Mouse (Mus musculus): ENCODE measurements around the gene Fbxo34. TPM values are rescaled to one million over a fixed set of nuclear protein-coding genes. Genes with fewer than 3 reads are reported as not detected.

Gene Fbxo34
- 12.9 and 18.8 TPM in 2 replicates for polyA plus RNA-seq (2012; rRNA removed)

DNA sequence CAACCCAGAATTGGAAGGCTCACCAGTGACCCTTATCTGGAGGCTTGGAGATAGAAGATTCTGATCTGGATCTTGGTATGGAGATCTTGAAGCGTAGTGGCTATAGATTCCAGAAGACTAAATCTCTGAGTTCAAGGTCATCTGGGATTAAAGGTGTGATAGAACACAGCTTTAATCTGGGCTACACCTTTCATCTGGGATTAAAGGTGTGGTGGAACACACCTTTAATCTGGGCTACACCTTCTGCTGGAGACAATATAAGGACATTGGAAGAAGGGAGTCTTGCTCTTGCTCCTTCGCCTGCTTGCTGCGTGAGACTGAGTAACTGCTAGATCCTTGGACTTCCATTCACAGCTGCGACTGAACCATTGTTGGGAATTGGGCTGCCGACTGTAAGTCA, at the start of gene Fbxo34:
TSS of gene Fbxo34 (plus strand) at position 301 of the 400 bp plus-strand sequence.

DNA sequence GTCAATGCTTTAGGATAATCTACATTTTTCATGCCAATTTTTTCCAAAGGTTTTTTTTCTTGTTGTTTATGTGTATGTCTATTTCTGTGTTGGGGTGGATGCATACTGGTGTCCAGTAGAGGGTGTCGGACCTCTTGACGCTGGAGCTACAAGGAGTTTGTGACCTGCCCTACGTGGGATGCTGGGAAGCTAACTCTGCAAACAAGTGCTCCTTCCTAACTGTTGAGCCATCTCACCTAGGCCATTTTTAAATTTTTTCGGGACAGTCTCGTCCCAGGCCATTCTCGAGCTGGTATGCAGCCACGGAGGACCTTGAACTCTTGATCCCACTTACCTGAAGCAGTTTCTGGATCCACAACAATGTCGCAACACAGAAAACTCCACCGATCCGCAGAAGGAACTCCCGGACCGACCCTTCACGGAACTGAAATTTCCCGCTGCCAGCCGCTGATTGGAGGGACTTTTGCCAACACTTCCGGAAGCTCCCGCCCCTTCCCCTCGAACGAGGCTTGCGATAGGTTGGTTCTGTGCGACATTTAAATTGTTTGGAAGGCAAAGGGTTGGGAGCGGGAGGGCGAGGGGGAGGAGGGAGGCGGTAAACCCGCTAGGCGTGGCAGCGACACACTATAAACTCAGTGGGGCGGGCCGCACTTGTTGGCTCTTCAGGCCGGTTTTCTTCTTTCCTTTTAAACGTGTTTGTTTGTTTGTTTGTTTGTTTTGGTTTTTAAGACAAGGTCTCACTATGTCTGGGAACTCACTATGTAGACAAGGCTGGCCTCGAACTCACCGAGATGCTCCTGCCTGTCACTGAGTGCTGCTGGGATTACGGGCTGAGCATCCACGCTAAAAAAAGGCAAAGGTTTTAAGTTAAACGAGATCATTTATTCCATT, 32.2 kb upstream of the Fbxo34 start, which contains the start of gene Dlgap5:
TSS of gene Dlgap5 (minus strand) at position 633 of the 891 bp plus-strand sequence.

DNA sequence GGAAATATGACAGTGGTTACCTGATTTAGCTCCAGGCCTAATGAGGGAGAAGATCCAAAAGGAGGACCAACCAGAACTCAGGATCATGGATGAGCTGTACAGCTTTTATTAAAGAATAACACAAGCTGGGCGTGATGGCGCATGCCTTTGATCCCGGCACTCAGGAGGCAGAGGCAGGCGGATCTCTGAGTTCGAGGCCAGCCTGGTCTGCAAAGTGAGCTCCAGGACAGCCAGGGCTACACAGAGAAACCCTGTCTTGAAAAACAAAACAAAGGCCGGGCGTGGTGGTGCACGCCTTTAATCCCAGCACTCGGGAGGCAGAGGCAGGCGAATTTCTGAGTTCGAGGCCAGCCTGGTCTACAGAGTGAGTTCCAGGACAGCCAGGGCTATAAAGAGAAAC, 120.3 kb downstream of the Fbxo34 start, which contains the start of gene Atg14:
TSS of gene Atg14 (minus strand) at position 101 of the 400 bp plus-strand sequence.

Other genes starting within 250 kb of the Fbxo34 start
- 48.1 and 87.3 TPM in 2 replicates for gene Wdhd1, start 173.6 kb upstream of the Fbxo34 start, polyA plus RNA-seq (2012; rRNA removed)
- 9.1 and 12.3 TPM in 2 replicates for gene Socs4, start 173.5 kb upstream of the Fbxo34 start, polyA plus RNA-seq (2012; rRNA removed)
- gene Mapk1ip1l, start 152.2 kb upstream of the Fbxo34 start, polyA plus RNA-seq (2012; rRNA removed) = 54.6 and 85.6 TPM in 2 replicates
- 1.2 and 1.5 TPM in 2 replicates for gene Lgals3, start 82.7 kb upstream of the Fbxo34 start, polyA plus RNA-seq (2012; rRNA removed)
- 63.3 and 76.0 TPM in 2 replicates for gene Dlgap5, start 32.0 kb upstream of the Fbxo34 start, polyA plus RNA-seq (2012; rRNA removed)
- gene Atg14, start 120.2 kb downstream of the Fbxo34 start, polyA plus RNA-seq (2012; rRNA removed) = 12.4 and 12.9 TPM in 2 replicates
- 77.9 and 112 TPM in 2 replicates for gene Ktn1, start 198.0 kb downstream of the Fbxo34 start, polyA plus RNA-seq (2012; rRNA removed)

Data from central nervous system, embryonic 11.5 days (tissue).